Mouse (Mus musculus): ENCODE data around the gene Gde1. TPM values are rescaled to one million over a fixed set of nuclear protein-coding genes. Genes with fewer than 3 reads are reported as not detected.

The Gde1 gene
- total RNA-seq, 2 experiments from 2014 or later: 204 to 214 TPM

DNA sequence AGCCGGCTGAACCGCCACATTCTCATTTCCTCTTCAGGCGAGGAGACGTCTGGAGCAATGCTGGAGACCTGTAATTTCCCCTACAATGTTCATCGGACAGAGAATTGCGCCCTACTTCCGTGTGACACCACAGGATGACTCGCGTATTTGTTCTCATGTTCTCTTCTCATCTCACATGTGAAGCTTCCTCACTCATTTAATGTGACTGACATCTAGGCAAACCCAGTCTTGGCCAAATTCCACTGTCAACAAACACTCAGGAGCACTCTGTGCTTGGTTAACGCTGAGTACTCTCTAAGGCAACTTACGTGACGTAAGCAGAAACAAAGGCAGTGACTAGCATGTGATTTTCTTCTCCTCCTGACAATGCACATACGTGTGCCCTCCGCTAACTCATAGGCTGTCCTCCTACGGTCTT lies 2.4 kb downstream of the Gde1 start:
- Histone ChIP-seq H3K4me3 (peak overlapping the region; percentile 91; the same call in 1 of the 2 replicates), H3K27ac (peak overlapping the region; percentile 32; the same call in 1 of the 2 replicates)
- no peak for TF ChIP-seq CTCF (conservative IDR thresholded peaks at IDR 0.05)
- no peak for DNase-seq (ENCODE audit: low spot score in 2 of 2)

GRCm38 (mm10) chr7:118698882-118699281 lies 6.7 kb downstream of the Gde1 start:
- Histone ChIP-seq H3K27ac (no peak overlapping the region), H3K4me3 (no peak overlapping the region)
- no peak for DNase-seq (ENCODE audit: low spot score in 2 of 2)
- TF ChIP-seq CTCF (conservative IDR thresholded peaks at IDR 0.05): no peak

GRCm38 (mm10) chr7:118697168-118697567 lies 8.4 kb downstream of the Gde1 start:
- DNase-seq (ENCODE audit: low spot score in 2 of 2): no peak
- H3K27ac ChIP-seq: no peak overlapping the region

DNA sequence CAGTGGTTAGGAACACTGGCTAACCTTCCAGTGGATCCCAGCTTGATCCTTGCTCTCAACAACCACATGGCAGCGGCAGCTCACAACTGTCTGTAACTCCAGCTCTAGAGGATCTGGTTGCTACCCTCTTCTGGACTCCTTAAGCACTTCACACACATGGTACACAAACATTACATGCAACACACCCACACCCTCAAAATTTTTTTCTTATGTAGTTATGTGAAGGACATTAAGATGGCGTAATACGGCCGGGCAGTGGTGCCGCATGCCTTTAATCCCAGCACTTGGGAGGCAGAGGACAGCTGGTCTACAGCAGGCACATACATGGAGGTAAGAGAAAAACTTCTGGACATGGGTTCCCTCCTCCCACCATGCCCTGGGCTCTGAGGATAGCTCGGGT lies 9.4 kb downstream of the Gde1 start:
- TF ChIP-seq CTCF (conservative IDR thresholded peaks at IDR 0.05): no peak
- DNase-seq (ENCODE audit: low spot score in 2 of 2): no peak
- Histone ChIP-seq H3K27ac (no peak overlapping the region), H3K4me3 (no peak overlapping the region)

More at GRCm38 (mm10) chr7:118697168-118697567, 8.4 kb downstream of the Gde1 start:
- TF ChIP-seq CTCF (conservative IDR thresholded peaks at IDR 0.05): no peak
- no peak overlapping the region for H3K4me3 ChIP-seq

GRCm38 (mm10) chr7:118691287-118691686 lies 14.3 kb downstream of the Gde1 start:
- DNase-seq (ENCODE audit: low spot score in 2 of 2): no peak
- peak overlapping the region; percentile 79; the same call in 1 of the 2 replicates for H3K27ac ChIP-seq

DNA sequence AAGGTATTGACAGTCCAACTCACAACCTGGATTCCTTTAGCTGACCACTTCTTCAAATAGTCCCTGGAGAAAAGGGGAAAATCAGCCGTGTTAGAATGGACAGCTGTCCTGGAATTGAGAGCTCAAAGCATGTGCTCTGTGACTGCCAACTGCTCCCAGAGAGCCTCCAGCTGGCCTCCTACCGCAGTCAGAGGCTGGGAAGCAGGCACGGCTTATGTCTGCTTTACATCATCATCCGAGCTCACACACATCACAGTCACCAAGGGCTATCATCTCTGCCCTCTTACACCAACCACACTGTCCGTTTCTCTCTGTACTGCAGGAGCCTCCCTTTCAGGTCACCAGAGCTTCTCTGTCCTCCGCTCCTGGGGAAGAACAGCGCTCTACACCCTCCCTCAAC lies 16.5 kb downstream of the Gde1 start:
- DNase-seq (ENCODE audit: low spot score in 2 of 2): peak in 1 of 2 experiments; percentile 32
- H3K4me3 ChIP-seq: no peak overlapping the region; the same call in 1 of the 2 replicates
- peak overlapping the region; percentile 79 for H3K27ac ChIP-seq
- no peak for TF ChIP-seq CTCF (conservative IDR thresholded peaks at IDR 0.05)

More at GRCm38 (mm10) chr7:118691287-118691686, 14.3 kb downstream of the Gde1 start:
- no peak overlapping the region for H3K4me3 ChIP-seq
- no peak for TF ChIP-seq CTCF (conservative IDR thresholded peaks at IDR 0.05)

DNA sequence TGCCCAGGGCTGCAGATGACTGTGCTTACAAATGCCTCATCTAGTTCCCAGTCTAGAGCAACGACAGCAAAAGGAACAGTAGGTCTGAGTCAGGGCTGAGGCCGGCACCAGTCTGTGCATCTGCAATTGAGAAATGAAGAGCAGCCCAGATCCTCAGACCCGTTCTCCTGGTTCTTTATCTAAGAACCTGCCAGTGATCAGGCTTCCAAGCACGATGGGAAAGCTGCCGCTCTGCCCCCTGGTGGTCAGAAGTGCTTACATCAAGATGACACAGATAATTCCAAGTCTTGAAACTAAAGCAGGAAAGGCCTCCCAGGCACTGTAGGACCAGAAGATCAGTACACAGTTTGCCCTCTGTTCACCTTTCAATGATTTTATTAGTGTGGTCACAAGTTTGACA lies 17.4 kb downstream of the Gde1 start:
- peak; percentile 95 for TF ChIP-seq CTCF (conservative IDR thresholded peaks at IDR 0.05)
- Histone ChIP-seq H3K4me3 (no peak overlapping the region), H3K27ac (peak overlapping the region; percentile 79)
- peak; percentile 84 to 91 for DNase-seq (ENCODE audit: low spot score in 2 of 2)

GRCm38 (mm10) chr7:118676826-118677225 lies 28.8 kb downstream of the Gde1 start:
- no peak overlapping the region for H3K4me3 ChIP-seq
- peak overlapping the region; percentile 78 for H3K27ac ChIP-seq
- no peak for DNase-seq (ENCODE audit: low spot score in 2 of 2)
- no peak for TF ChIP-seq CTCF (conservative IDR thresholded peaks at IDR 0.05)

DNA sequence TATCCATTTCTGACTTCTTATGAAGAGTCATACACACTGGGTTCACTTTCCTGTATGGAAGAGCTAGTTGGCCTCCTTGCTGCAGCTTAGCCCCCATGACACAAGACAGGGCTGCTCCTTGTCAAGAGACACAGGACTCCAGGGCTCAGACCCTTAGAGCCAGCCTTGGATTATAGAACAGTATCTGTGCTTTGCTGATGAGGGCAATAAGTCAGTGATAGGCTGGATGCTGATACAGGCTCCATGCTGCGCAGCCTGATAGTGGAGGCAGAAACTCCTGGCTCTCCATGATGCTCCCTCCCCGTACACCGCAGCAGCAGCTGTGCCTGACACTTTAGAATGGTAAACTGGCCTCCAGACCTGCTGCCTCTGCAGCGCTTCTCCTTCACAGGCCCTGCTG lies 35.4 kb downstream of the Gde1 start:
- no peak for TF ChIP-seq CTCF (conservative IDR thresholded peaks at IDR 0.05)
- Histone ChIP-seq H3K27ac (no peak overlapping the region), H3K4me3 (no peak overlapping the region)
- DNase-seq (ENCODE audit: low spot score in 2 of 2): no peak

DNA sequence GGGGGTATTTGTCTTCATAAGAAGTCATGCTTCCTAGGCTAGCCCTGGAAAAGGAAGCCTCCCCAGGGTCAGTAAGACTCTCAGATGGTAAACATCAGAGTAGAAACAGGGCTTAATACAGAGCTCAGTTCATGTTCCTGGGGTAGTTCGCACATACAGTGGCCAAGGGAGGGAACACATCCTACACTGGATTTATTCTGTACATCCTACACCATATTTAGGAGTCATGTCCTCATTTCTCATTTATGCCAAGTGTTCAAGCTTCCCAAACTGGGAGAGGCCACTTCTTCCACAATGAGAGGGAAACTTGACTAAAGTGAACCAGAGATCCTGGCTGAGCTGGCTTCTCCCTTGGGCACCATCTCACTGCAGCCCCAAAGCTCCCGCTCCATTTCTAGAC lies 37.8 kb downstream of the Gde1 start:
- DNase-seq (ENCODE audit: low spot score in 2 of 2): no peak
- no peak for TF ChIP-seq CTCF (conservative IDR thresholded peaks at IDR 0.05)
- no peak overlapping the region for H3K27ac ChIP-seq
- no peak overlapping the region for H3K4me3 ChIP-seq

GRCm38 (mm10) chr7:118656730-118657129 lies 48.8 kb downstream of the Gde1 start:
- no peak for TF ChIP-seq CTCF (conservative IDR thresholded peaks at IDR 0.05)
- Histone ChIP-seq H3K4me3 (no peak overlapping the region), H3K27ac (no peak overlapping the region)
- DNase-seq (ENCODE audit: low spot score in 2 of 2): no peak

- no peak overlapping the region for H3K4me3 ChIP-seq
- no peak for DNase-seq (ENCODE audit: low spot score in 2 of 2)
- no peak for TF ChIP-seq CTCF (conservative IDR thresholded peaks at IDR 0.05)
- H3K27ac ChIP-seq: no peak overlapping the region
These were observed 52.8 kb downstream of the Gde1 start for GRCm38 (mm10) chr7:118652572-118653295.

GRCm38 (mm10) chr7:118650891-118651290 lies 54.7 kb downstream of the Gde1 start:
- TF ChIP-seq CTCF (conservative IDR thresholded peaks at IDR 0.05): no peak
- DNase-seq (ENCODE audit: low spot score in 2 of 2): no peak
- Histone ChIP-seq H3K4me3 (no peak overlapping the region), H3K27ac (no peak overlapping the region)

DNA sequence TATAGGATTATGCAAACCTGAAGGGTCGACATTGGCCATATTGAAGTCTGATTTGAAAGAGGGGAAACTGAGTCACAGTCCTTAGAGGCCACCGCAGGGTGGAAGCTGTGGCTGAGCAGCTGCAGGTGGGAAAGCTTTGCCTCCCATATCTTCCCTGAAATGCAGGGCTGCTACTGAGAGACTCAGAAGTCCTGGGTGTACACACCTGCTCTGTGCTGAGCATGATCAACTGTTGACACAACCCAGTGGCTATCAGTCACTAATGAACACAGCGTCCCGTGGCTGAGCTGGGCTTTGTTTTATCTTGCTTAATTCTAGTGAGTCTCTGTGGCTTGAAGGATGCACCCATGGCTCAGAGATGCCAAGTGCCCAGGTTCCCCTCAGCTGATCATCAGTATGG lies 55.5 kb downstream of the Gde1 start:
- Histone ChIP-seq H3K4me3 (no peak overlapping the region), H3K27ac (no peak overlapping the region)
- DNase-seq (ENCODE audit: low spot score in 2 of 2): no peak
- no peak for TF ChIP-seq CTCF (conservative IDR thresholded peaks at IDR 0.05)

Measured in layer of hippocampus, adult 2 months (tissue).